Mouse (Mus musculus): Measurements from ENCODE around the gene Kndc1. TPM values are rescaled to one million over a fixed set of nuclear protein-coding genes. Genes with fewer than 3 reads are reported as not detected.

Kndc1 gene
- polyA plus RNA-seq, 2 experiments: 0.10 to 0.45 TPM

- Histone ChIP-seq H3K27me3 (ENCODE audit: control insufficient read depth, insufficient read depth, low read length) (no peaks in the 10 kb centered on the region), H3K4me3 (replicated peaks; ENCODE audit: low read length) (no peak overlapping the region), H3K27ac (replicated peaks; ENCODE audit: low read depth, low read length) (no peak overlapping the region), H3K4me2 (replicated peaks; ENCODE audit: low read depth, low read length, severe bottlenecking) (no peak overlapping the region), H3K9ac (ENCODE audit: low read depth, low read length, severe bottlenecking) (no peak overlapping the region), H3K4me1 (ENCODE audit: control insufficient read depth, insufficient read depth, low read length) (no peaks in the 10 kb centered on the region), H3K9me3 (ENCODE audit: control insufficient read depth, low read length) (no peaks in the 10 kb centered on the region), H3K36me3 (ENCODE audit: control insufficient read depth, insufficient read depth, low read length) (no peaks in the 10 kb centered on the region)
- no peak for TF ChIP-seq POLR2A (IDR thresholded peaks at IDR 0.05; ENCODE audit: borderline replicate concordance, extremely low read depth, insufficient read depth, insufficient read length)
- WGBS: 46% methylated on average over 11 of the region's 11 CpGs
- DNase-seq (ENCODE audit: low spot score) (no peak), ATAC-seq (ENCODE audit: low FRiP score, low read depth) (no peak)
Observed at GRCm38 (mm10) chr7:139957437-139957836, 62.9 kb downstream of the Kndc1 start.

GRCm38 (mm10) chr7:139957958-139958357 is 63.5 kb downstream of the Kndc1 start:
- ATAC-seq (ENCODE audit: low FRiP score, low read depth): no peak
- 30% methylated on average over 11 of the region's 11 CpGs for whole genome bisulfite sequencing
- no peak overlapping the region for H3K9ac ChIP-seq (ENCODE audit: low read depth, low read length, severe bottlenecking)

GRCm38 (mm10) chr7:139961141-139961540 is 66.6 kb downstream of the Kndc1 start:
- Histone ChIP-seq H3K9ac (ENCODE audit: low read depth, low read length, severe bottlenecking) (no peak overlapping the region), H3K36me3 (ENCODE audit: control insufficient read depth, insufficient read depth, low read length) (no peaks in the 10 kb centered on the region), H3K4me2 (replicated peaks; ENCODE audit: low read depth, low read length, severe bottlenecking) (no peak overlapping the region), H3K4me1 (ENCODE audit: control insufficient read depth, insufficient read depth, low read length) (no peaks in the 10 kb centered on the region), H3K27me3 (ENCODE audit: control insufficient read depth, insufficient read depth, low read length) (no peaks in the 10 kb centered on the region), H3K27ac (replicated peaks; ENCODE audit: low read depth, low read length) (no peak overlapping the region), H3K4me3 (replicated peaks; ENCODE audit: low read length) (no peak overlapping the region), H3K9me3 (ENCODE audit: control insufficient read depth, low read length) (no peaks in the 10 kb centered on the region)
- TF ChIP-seq POLR2A (IDR thresholded peaks at IDR 0.05; ENCODE audit: borderline replicate concordance, extremely low read depth, insufficient read depth, insufficient read length): no peak
- no peak for ATAC-seq (ENCODE audit: low FRiP score, low read depth)
- WGBS: 85% methylated on average over 10 of the region's 10 CpGs
- DNase-seq (ENCODE audit: low spot score): no peak

More at GRCm38 (mm10) chr7:139957958-139958357, 63.5 kb downstream of the Kndc1 start:
- Histone ChIP-seq H3K36me3 (ENCODE audit: control insufficient read depth, insufficient read depth, low read length) (no peaks in the 10 kb centered on the region), H3K27ac (replicated peaks; ENCODE audit: low read depth, low read length) (no peak overlapping the region), H3K4me2 (replicated peaks; ENCODE audit: low read depth, low read length, severe bottlenecking) (no peak overlapping the region), H3K27me3 (ENCODE audit: control insufficient read depth, insufficient read depth, low read length) (no peaks in the 10 kb centered on the region), H3K4me3 (replicated peaks; ENCODE audit: low read length) (no peak overlapping the region), H3K9me3 (ENCODE audit: control insufficient read depth, low read length) (no peaks in the 10 kb centered on the region), H3K4me1 (ENCODE audit: control insufficient read depth, insufficient read depth, low read length) (no peaks in the 10 kb centered on the region)
- no peak for TF ChIP-seq POLR2A (IDR thresholded peaks at IDR 0.05; ENCODE audit: borderline replicate concordance, extremely low read depth, insufficient read depth, insufficient read length)
- DNase-seq (ENCODE audit: low spot score): no peak

- Histone ChIP-seq H3K4me1 (ENCODE audit: control insufficient read depth, insufficient read depth, low read length) (no peaks in the 10 kb centered on the region), H3K27ac (replicated peaks; ENCODE audit: low read depth, low read length) (no peak overlapping the region), H3K4me3 (replicated peaks; ENCODE audit: low read length) (no peak overlapping the region), H3K27me3 (ENCODE audit: control insufficient read depth, insufficient read depth, low read length) (no peaks in the 10 kb centered on the region), H3K36me3 (ENCODE audit: control insufficient read depth, insufficient read depth, low read length) (no peaks in the 10 kb centered on the region), H3K9me3 (ENCODE audit: control insufficient read depth, low read length) (no peaks in the 10 kb centered on the region), H3K9ac (ENCODE audit: low read depth, low read length, severe bottlenecking) (no peak overlapping the region), H3K4me2 (replicated peaks; ENCODE audit: low read depth, low read length, severe bottlenecking) (no peak overlapping the region)
- TF ChIP-seq POLR2A (IDR thresholded peaks at IDR 0.05; ENCODE audit: borderline replicate concordance, extremely low read depth, insufficient read depth, insufficient read length): no peak
- DNase-seq (ENCODE audit: low spot score) (no peak), ATAC-seq (ENCODE audit: low FRiP score, low read depth) (no peak)
- 55% methylated on average over 3 of the region's 4 CpGs for WGBS
Observed at GRCm38 (mm10) chr7:139963814-139964213, 69.3 kb downstream of the Kndc1 start.

GRCm38 (mm10) chr7:139967175-139967574 is 72.7 kb downstream of the Kndc1 start:
- 29% methylated on average over 4 of the region's 4 CpGs for WGBS
- no peaks in the 10 kb centered on the region for H3K9me3 ChIP-seq (ENCODE audit: control insufficient read depth, low read length)
- no peak overlapping the region for H3K4me3 ChIP-seq (replicated peaks; ENCODE audit: low read length)
- DNase-seq (ENCODE audit: low spot score): no peak
- H3K36me3 ChIP-seq (ENCODE audit: control insufficient read depth, insufficient read depth, low read length): no peaks in the 10 kb centered on the region
- H3K4me1 ChIP-seq (ENCODE audit: control insufficient read depth, insufficient read depth, low read length): no peaks in the 10 kb centered on the region
- H3K27ac ChIP-seq (replicated peaks; ENCODE audit: low read depth, low read length): no peak overlapping the region
- no peak overlapping the region for H3K9ac ChIP-seq (ENCODE audit: low read depth, low read length, severe bottlenecking)
- no peak for ATAC-seq (ENCODE audit: low FRiP score, low read depth)
- no peak for TF ChIP-seq POLR2A (IDR thresholded peaks at IDR 0.05; ENCODE audit: borderline replicate concordance, extremely low read depth, insufficient read depth, insufficient read length)
- H3K27me3 ChIP-seq (ENCODE audit: control insufficient read depth, insufficient read depth, low read length): no peaks in the 10 kb centered on the region
- H3K4me2 ChIP-seq (replicated peaks; ENCODE audit: low read depth, low read length, severe bottlenecking): no peak overlapping the region

- Histone ChIP-seq H3K9me3 (ENCODE audit: control insufficient read depth, low read length) (no peaks in the 10 kb centered on the region), H3K4me2 (replicated peaks; ENCODE audit: low read depth, low read length, severe bottlenecking) (no peak overlapping the region), H3K36me3 (ENCODE audit: control insufficient read depth, insufficient read depth, low read length) (no peaks in the 10 kb centered on the region), H3K27me3 (ENCODE audit: control insufficient read depth, insufficient read depth, low read length) (no peaks in the 10 kb centered on the region), H3K27ac (replicated peaks; ENCODE audit: low read depth, low read length) (no peak overlapping the region), H3K9ac (ENCODE audit: low read depth, low read length, severe bottlenecking) (no peak overlapping the region), H3K4me3 (replicated peaks; ENCODE audit: low read length) (no peak overlapping the region), H3K4me1 (ENCODE audit: control insufficient read depth, insufficient read depth, low read length) (no peaks in the 10 kb centered on the region)
- no peak for TF ChIP-seq POLR2A (IDR thresholded peaks at IDR 0.05; ENCODE audit: borderline replicate concordance, extremely low read depth, insufficient read depth, insufficient read length)
- 51% methylated on average over 5 of the region's 5 CpGs for WGBS
- no peak for DNase-seq (ENCODE audit: low spot score)
- no peak for ATAC-seq (ENCODE audit: low FRiP score, low read depth)
Observed at GRCm38 (mm10) chr7:139968428-139968827, 73.9 kb downstream of the Kndc1 start.
